ENCODE assay signal across 28 mouse cellular contexts in the genomic region with DNA sequence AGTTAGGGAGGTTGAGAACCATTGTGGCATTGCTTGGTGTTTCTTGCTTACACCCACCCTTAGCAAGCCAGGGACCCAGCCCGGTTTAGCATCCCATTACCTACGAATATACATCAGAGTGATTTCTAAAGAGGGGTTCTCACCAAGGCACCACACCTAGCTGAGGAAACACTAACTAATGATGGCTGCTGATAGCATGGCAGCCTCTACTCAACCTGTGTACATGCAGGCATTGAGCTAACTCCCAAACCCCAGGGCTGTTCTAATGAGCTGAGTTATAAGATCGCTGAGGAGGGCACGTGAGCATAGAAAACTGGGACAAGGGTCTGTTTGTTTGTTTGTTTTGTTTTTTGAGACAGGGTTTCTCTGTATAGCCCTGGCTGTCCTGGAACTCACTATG. TPM values are rescaled to one million over a fixed set of nuclear protein-coding genes. Genes with fewer than 3 reads are reported as not detected.
"Had no signal": no experiment of that assay in that cellular context is flagged by ENCODE, and none has a peak within 500 bp of the region (broad histone marks: within the 10 kb centered on the region; RNA-seq: fewer than 3 reads in every experiment).

No protein-coding gene starts in this region.

- H3K27ac ChIP-seq: embryonic facial prominence, embryonic 10.5 days; embryonic facial prominence, embryonic 12.5 days; embryonic facial prominence, embryonic 13.5 days; embryonic facial prominence, embryonic 15.5 days; forebrain, embryonic 10.5 days; forebrain, embryonic 12.5 days; forebrain, embryonic 13.5 days; forebrain, embryonic 15.5 days; gastrocnemius, adult 2 months; heart, adult 2 months had no signal

- H3K4me1 ChIP-seq: embryonic facial prominence, embryonic 10.5 days; embryonic facial prominence, embryonic 12.5 days; embryonic facial prominence, embryonic 13.5 days; embryonic facial prominence, embryonic 15.5 days; forebrain, embryonic 10.5 days; forebrain, embryonic 12.5 days; forebrain, embryonic 13.5 days; forebrain, embryonic 15.5 days had no signal

- DNase-seq: cerebellum, adult 2 months; cerebellum, adult 8-10 months; cerebellum, adult 9-10 months; cerebellum, adult 9-11 months; cerebellum, postnatal 10 days; cerebellum, postnatal 14 days; cerebellum, postnatal 25 days; cerebellum, postnatal 36 days; embryo, embryonic 11 days; forebrain, postnatal 0 days; gastrocnemius, adult 2 months; gastrocnemius, postnatal 10 days; gastrocnemius, postnatal 14 days; gastrocnemius, postnatal 25 days; gastrocnemius, postnatal 36 days; heart, adult 18-20 months; heart, adult 2 months had no signal

- ATAC-seq: forebrain, embryonic 13.5 days; forebrain, embryonic 14.5 days; forebrain, embryonic 15.5 days; forebrain, embryonic 16.5 days; forebrain, postnatal 0 days had no signal

- H3K4me2 ChIP-seq: embryonic facial prominence, embryonic 12.5 days; embryonic facial prominence, embryonic 13.5 days; embryonic facial prominence, embryonic 15.5 days; forebrain, embryonic 12.5 days; forebrain, embryonic 13.5 days; forebrain, embryonic 15.5 days had no signal

- H3K9ac ChIP-seq: embryonic facial prominence, embryonic 12.5 days; embryonic facial prominence, embryonic 13.5 days; embryonic facial prominence, embryonic 15.5 days; forebrain, embryonic 12.5 days; forebrain, embryonic 13.5 days; forebrain, embryonic 15.5 days; forebrain, postnatal 0 days had no signal

- H3K27me3 ChIP-seq: embryonic facial prominence, embryonic 12.5 days; embryonic facial prominence, embryonic 13.5 days; embryonic facial prominence, embryonic 15.5 days; forebrain, embryonic 12.5 days; forebrain, embryonic 13.5 days; forebrain, embryonic 15.5 days had no signal

- H3K4me3 ChIP-seq: embryonic facial prominence, embryonic 10.5 days; embryonic facial prominence, embryonic 12.5 days; embryonic facial prominence, embryonic 13.5 days; embryonic facial prominence, embryonic 15.5 days; erythroblast, embryonic 14.5 days; forebrain, embryonic 10.5 days; forebrain, embryonic 12.5 days; forebrain, embryonic 13.5 days; forebrain, embryonic 15.5 days; gastrocnemius, adult 2 months; heart, adult 2 months had no signal

RNA-seq across cellular contexts. Expression of gene Zfp383, which starts 15.3 kb away (rescaled TPM):
- polyA plus RNA-seq: erythroblast, embryonic 14.5 days had no signal

RNA-seq across cellular contexts. Expression of gene Zfp420, which starts 33.0 kb away (rescaled TPM):
- polyA plus RNA-seq: erythroblast, embryonic 14.5 days had no signal

RNA-seq across cellular contexts. Expression of gene Zfp940, which starts 39.3 kb away (rescaled TPM):
- polyA plus RNA-seq: erythroblast, embryonic 14.5 days had no signal
